Mouse (Mus musculus) G1E (cell line): ENCODE measurements around the gene Col27a1. TPM values are rescaled to one million over a fixed set of nuclear protein-coding genes. Genes with fewer than 3 reads are reported as not detected.

Source experiments
- ATAC-seq: 2 replicates; pipeline ENCODE4 v1.8.0; 2016; ENCODE audit warnings: mild to moderate bottlenecking; ENCODE audit not compliant: insufficient number of reproducible peaks, poor library complexity, low FRiP score, severe bottlenecking; ENCODE audit errors: extremely low read depth
- DNase-seq: peaks from one replicate; pipeline ENCODE4 v3.0.0; 2012; ENCODE audit warnings: low spot score
- H3K27me3 ChIP-seq: 2 replicates; pipeline ENCODE4 v1.6.1; 2012; ENCODE audit warnings: mild to moderate bottlenecking, low read length, inconsistent platforms; ENCODE audit not compliant: insufficient read depth
- H3K36me3 ChIP-seq: replicated peaks from 2 replicates; pipeline ENCODE3; 2012; ENCODE audit warnings: mild to moderate bottlenecking, inconsistent platforms
- H3K4me1 ChIP-seq: 2 replicates; pipeline ENCODE4 v1.6.1; 2012; ENCODE audit warnings: low read depth, low read length, inconsistent platforms, mixed read lengths; ENCODE audit not compliant: insufficient read depth
- H3K4me3 ChIP-seq: 2 replicates; pipeline ENCODE4 v1.5.1; 2012; ENCODE audit warnings: low read depth, mild to moderate bottlenecking, inconsistent platforms, low read length, moderate library complexity, mixed read lengths
- H3K9me3 ChIP-seq: replicated peaks from 2 replicates; pipeline ENCODE4 v1.6.1; 2012; ENCODE audit warnings: inconsistent platforms
- CTCF ChIP-seq: IDR thresholded peaks from 2 replicates; pipeline ENCODE4 v1.5.1; 2012; ENCODE audit warnings: low read depth, low read length, inconsistent platforms, mixed read lengths
- GATA1 ChIP-seq: IDR thresholded peaks from 2 replicates; pipeline ENCODE4 v1.6.1; 2012; ENCODE audit warnings: borderline replicate concordance, low read length, inconsistent platforms, mixed read lengths
- GATA2 ChIP-seq: IDR thresholded peaks from 2 replicates; pipeline ENCODE4 v1.6.1; 2012; ENCODE audit warnings: low read depth, low read length, inconsistent platforms, borderline replicate concordance
- POLR2AphosphoS5 ChIP-seq: IDR thresholded peaks from 2 replicates; pipeline ENCODE4 v1.6.1; 2012; ENCODE audit warnings: low read depth, low read length, inconsistent platforms; ENCODE audit not compliant: insufficient replicate concordance
- TAL1 ChIP-seq: conservative IDR thresholded peaks from 2 replicates; pipeline ENCODE4 v1.6.1; 2012; ENCODE audit warnings: low read depth, low read length, inconsistent platforms, mixed read lengths
- polyA plus RNA-seq: library from polyadenylated mRNA; stranded (reverse); fragments of >175 nt; gene quantifications from 2 replicates; pipeline ENCODE4 v1.2.3, GENCODE M21; 2012
- total RNA-seq, 2 experiments: library from RNA; stranded (forward) in 1 of 2; stranded (reverse) in 1 of 2; fragments of 200-1000 nt in 1 of 2; fragments of >200 nt in 1 of 2; fragmentation: Nextera tagmentation in 1 of 2; gene quantifications; 2 replicates each; pipeline ENCODE4 v1.2.3; 2014 to 2017

Gene Col27a1
- total and polyA plus RNA-seq, 3 experiments, result 0.16 TPM; not detected in 2

- peaks cover 95% of the 10 kb centered on the region for H3K9me3 ChIP-seq
- no peak overlapping the region for H3K4me3 ChIP-seq
- DNase-seq (no peak), ATAC-seq (no peak)
- no peaks in the 10 kb centered on the region for H3K4me1 ChIP-seq
- TF ChIP-seq GATA2 (no peak), CTCF (no peak), GATA1 (no peak), TAL1 (no peak), POLR2AphosphoS5 (no peak)
- no peaks in the 10 kb centered on the region for H3K36me3 ChIP-seq
- no peaks in the 10 kb centered on the region; the same call in 1 of the 2 replicates for H3K27me3 ChIP-seq
These were observed 11.6 kb downstream of the Col27a1 start for GRCm38 (mm10) chr4:63225373-63225772.

DNA sequence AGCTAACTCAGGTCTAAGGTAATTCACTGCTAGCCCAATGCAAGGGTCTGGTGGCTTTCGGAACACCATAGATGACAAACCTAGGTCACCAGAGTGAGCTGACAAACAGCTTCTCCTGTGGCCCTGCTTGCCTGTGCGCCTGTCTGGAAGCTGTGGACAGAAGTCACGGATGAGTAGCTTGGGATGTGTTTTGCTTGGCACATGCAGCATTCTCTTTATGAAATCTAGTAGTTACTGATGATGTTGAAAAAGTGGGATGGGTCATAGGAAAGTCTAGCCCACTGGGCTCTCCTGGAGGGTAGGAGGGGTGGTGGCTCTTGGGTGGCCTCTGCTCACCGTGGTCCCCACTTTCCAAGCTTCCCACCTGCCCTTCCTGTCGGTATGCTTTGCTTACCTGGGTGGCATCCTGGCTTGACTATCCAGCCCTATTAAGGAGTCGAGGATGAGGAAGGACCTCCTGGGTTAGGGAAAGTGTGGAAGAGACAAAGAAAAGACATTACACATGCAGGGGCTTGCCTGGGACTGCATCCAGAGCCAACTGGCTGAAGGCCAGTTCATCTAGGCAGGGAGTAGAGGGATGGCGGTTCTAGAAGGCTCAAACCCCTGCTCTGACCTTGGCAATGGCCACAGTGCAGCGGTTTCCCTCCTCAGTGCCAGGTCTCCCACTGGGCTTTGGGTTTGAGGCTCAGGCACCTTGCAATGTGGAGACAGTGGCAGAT lies 12.5 kb downstream of the Col27a1 start:
- no peak for ATAC-seq
- Histone ChIP-seq H3K4me3 (no peak overlapping the region; the same call in 1 of the 2 replicates), H3K9me3 (peaks cover 95% of the 10 kb centered on the region), H3K27me3 (no peaks in the 10 kb centered on the region; the same call in 1 of the 2 replicates), H3K36me3 (no peaks in the 10 kb centered on the region), H3K4me1 (no peaks in the 10 kb centered on the region)
- TF ChIP-seq GATA1, result no peak
- no peak for TF ChIP-seq POLR2AphosphoS5
- no peak for TF ChIP-seq CTCF
- no peak for TF ChIP-seq GATA2
- TF ChIP-seq TAL1, result no peak
- no peak for DNase-seq

- H3K36me3 ChIP-seq, result no peaks in the 10 kb centered on the region
- H3K4me3 ChIP-seq, result no peak overlapping the region
- ATAC-seq (no peak), DNase-seq (no peak)
- H3K27me3 ChIP-seq, result no peaks in the 10 kb centered on the region; the same call in 1 of the 2 replicates
- H3K9me3 ChIP-seq, result peaks cover 94% of the 10 kb centered on the region
- TF ChIP-seq TAL1, result no peak
- no peak for TF ChIP-seq POLR2AphosphoS5
- no peak for TF ChIP-seq CTCF
- TF ChIP-seq GATA2, result no peak
- no peak for TF ChIP-seq GATA1
- no peaks in the 10 kb centered on the region for H3K4me1 ChIP-seq
These were observed 13.1 kb downstream of the Col27a1 start for GRCm38 (mm10) chr4:63226883-63227235.

DNA sequence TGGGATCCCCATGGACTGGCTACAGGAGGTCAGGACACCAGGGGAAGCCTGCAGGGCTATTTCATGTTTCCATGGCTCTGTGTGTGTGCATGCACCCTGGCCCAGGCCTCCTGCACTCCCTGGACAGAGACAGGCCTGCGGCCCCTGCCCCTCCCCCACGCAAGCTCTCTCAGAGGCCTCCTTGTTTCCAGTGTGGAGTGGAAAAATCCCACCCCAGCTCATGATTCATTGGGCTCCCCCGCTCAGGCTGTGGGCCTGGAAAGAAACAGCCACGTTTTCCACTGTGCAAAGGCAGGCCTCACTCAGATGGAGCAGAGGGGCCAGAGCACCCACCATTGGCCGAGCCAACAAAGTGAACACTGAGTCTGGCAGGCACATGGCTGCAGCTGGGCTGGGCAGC lies 15.1 kb downstream of the Col27a1 start:
- DNase-seq, result no peak
- H3K36me3 ChIP-seq, result no peaks in the 10 kb centered on the region
- peaks cover 94% of the 10 kb centered on the region for H3K9me3 ChIP-seq
- no peak for ATAC-seq
- no peaks in the 10 kb centered on the region; the same call in 1 of the 2 replicates for H3K27me3 ChIP-seq
- TF ChIP-seq POLR2AphosphoS5 (no peak), GATA2 (no peak), TAL1 (no peak), CTCF (no peak), GATA1 (no peak)
- peak overlapping the region; percentile 14; the same call in 1 of the 2 replicates for H3K4me3 ChIP-seq
- H3K4me1 ChIP-seq, result no peaks in the 10 kb centered on the region

- TF ChIP-seq POLR2AphosphoS5, result no peak
- TF ChIP-seq TAL1, result no peak
- no peak for TF ChIP-seq GATA2
- no peak for TF ChIP-seq CTCF
- TF ChIP-seq GATA1, result no peak
- ATAC-seq (no peak), DNase-seq (no peak)
- Histone ChIP-seq H3K4me3 (no peak overlapping the region), H3K36me3 (no peaks in the 10 kb centered on the region), H3K4me1 (no peaks in the 10 kb centered on the region), H3K27me3 (no peaks in the 10 kb centered on the region), H3K9me3 (peaks cover 94% of the 10 kb centered on the region)
These were observed 16.3 kb downstream of the Col27a1 start for GRCm38 (mm10) chr4:63229991-63230581.

DNA sequence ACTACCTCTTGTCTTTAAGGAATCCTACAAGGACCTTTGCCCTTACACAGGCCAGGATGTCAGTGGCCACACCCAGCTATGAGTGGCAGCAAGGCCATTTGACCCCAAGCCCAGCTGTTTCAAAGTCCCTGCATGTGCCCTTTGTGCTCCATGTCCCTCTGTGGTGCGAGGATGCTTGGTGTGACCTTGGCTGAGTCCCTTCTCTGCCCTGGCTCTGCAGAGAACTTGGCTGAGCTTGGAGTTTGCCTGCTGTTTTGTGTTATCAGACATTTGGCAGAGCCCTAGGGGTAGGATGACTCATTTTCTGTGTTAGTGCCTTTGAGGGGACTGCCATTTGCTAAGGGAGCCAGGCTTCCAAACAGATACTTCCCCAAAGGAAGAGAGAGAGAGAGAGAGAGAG lies 17.3 kb downstream of the Col27a1 start:
- TF ChIP-seq CTCF (no peak), POLR2AphosphoS5 (no peak), GATA2 (no peak), GATA1 (no peak), TAL1 (no peak)
- Histone ChIP-seq H3K36me3 (no peaks in the 10 kb centered on the region), H3K4me1 (no peaks in the 10 kb centered on the region), H3K27me3 (no peaks in the 10 kb centered on the region), H3K4me3 (no peak overlapping the region), H3K9me3 (peaks cover 94% of the 10 kb centered on the region)
- no peak for DNase-seq
- no peak for ATAC-seq
